Mouse (Mus musculus): ENCODE measurements around the gene Cib1. TPM values are rescaled to one million over a fixed set of nuclear protein-coding genes. Genes with fewer than 3 reads are reported as not detected.

Gene Cib1
- total and polyA plus RNA-seq, 3 experiments, result 84.5 to 145 TPM; not detected in 1

DNA sequence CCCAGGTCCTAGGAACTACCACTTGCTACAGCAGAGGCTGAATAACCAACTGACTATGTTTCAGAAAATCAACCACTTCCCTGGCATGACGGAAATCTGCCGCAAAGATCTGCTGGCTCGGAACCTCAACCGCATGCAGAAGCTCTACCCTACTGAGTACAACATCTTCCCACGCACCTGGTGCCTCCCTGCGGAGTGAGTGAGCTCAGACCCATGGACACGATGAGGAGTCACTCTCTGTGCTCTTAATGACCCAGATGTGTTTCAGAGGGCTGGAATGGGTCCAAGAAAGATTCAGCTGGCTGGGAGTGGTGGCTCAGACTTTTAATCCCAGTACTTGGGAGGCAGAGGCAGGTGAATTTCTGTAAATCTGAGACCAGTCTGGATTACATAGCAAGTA is 19.8 kb upstream of the Cib1 start (continued):
- TF ChIP-seq JUND (IDR thresholded peaks at IDR 0.05; ENCODE audit: low read depth, low read length), result no peak
- no peak for TF ChIP-seq MAX (IDR thresholded peaks at IDR 0.05; ENCODE audit: low read length)
- no peak for TF ChIP-seq MYB (IDR thresholded peaks at IDR 0.05; ENCODE audit: low read depth, low read length)
- no peak for TF ChIP-seq ELF1 (IDR thresholded peaks at IDR 0.05; ENCODE audit: low read depth, low read length)
- TF ChIP-seq MAFK (IDR thresholded peaks at IDR 0.05; ENCODE audit: borderline replicate concordance, low read depth, low read length), result no peak
- TF ChIP-seq RCOR1 (IDR thresholded peaks at IDR 0.05; ENCODE audit: low read depth, low read length), result peak; percentile 64; the same call in 1 of the 2 replicates
- peak; percentile 69 for TF ChIP-seq SIN3A (IDR thresholded peaks at IDR 0.05; ENCODE audit: low read length)
- no peak for TF ChIP-seq UBTF (IDR thresholded peaks at IDR 0.05; ENCODE audit: borderline replicate concordance, insufficient read depth, low read depth, low read length)
- peak; percentile 58 for TF ChIP-seq ETS1 (IDR thresholded peaks at IDR 0.05; ENCODE audit: low read depth, low read length)
- TF ChIP-seq CTCF (IDR thresholded peaks at IDR 0.05 in 2 of 3, conservative IDR thresholded peaks at IDR 0.05 in 1 of 3; ENCODE audit: control insufficient read depth in 1 of 3, insufficient read depth in 1 of 3, low read depth in 2 of 3, low read length in 3 of 3, poor library complexity in 1 of 3, severe bottlenecking in 1 of 3), result no peak
- TF ChIP-seq ZMIZ1 (IDR thresholded peaks at IDR 0.05; ENCODE audit: low read depth, low read length), result no peak
- TF ChIP-seq ZNF384 (IDR thresholded peaks at IDR 0.05; ENCODE audit: low read depth, low read length), result no peak
- TF ChIP-seq EP300 (IDR thresholded peaks at IDR 0.05; ENCODE audit: low read depth in 1 of 2, low read length in 2 of 2), result peak; percentile 50 to 57; a peak in 3 of 4 replicates
- TF ChIP-seq NELFE (IDR thresholded peaks at IDR 0.05; ENCODE audit: low read depth, low read length), result no peak
- TF ChIP-seq CHD2 (IDR thresholded peaks at IDR 0.05; ENCODE audit: low read length), result no peak
- no peak for TF ChIP-seq USF1 (IDR thresholded peaks at IDR 0.05; ENCODE audit: low read depth, low read length)
- no peak for TF ChIP-seq POLR2AphosphoS2 (IDR thresholded peaks at IDR 0.05; ENCODE audit: low read length)
- TF ChIP-seq MAZ (IDR thresholded peaks at IDR 0.05; ENCODE audit: low read depth, low read length), result no peak

DNA sequence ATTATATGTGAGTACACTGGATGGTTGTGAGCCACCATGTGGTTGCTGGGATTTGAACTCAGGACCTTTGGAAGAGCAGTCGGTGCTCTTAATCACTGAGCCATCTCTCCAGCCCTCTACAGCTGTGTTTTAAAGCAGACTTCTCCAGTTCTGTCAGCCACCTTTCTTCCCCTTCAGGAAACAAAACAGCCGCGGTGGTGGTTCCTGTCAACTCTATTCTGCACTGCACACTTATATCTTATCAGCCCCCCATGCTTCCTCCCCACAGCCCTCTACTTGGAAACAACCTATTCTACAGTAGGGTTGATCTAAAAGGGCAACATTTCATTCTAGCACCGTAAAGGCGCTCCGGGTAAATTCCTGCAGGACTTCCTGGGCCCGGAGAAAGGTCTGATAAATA is 14.2 kb upstream of the Cib1 start:
- DNase-seq (ENCODE audit: low read depth, low spot score), result peak; percentile 79
- Histone ChIP-seq H3K9me3 (replicated peaks; ENCODE audit: insufficient read depth, low read length) (no peaks in the 10 kb centered on the region), H3K79me2 (ENCODE audit: control insufficient read depth, insufficient read depth, low read length, poor library complexity) (no peaks in the 10 kb centered on the region; the same call in 1 of the 2 replicates), H3K36me3 (ENCODE audit: control insufficient read depth in 1 of 2, insufficient read depth in 2 of 2, low read length in 2 of 2) (peaks cover 0 to 9% of the 10 kb centered on the region in 2 experiments; a peak in 2 of 4 replicates), H3K9ac (ENCODE audit: control insufficient read depth, low read depth, low read length, poor library complexity, severe bottlenecking) (no peak overlapping the region), H3K27ac (ENCODE audit: control insufficient read depth, low read depth, low read length) (no peak overlapping the region), H3K4me3 (ENCODE audit: control insufficient read depth in 1 of 2, insufficient read depth in 1 of 2, low read depth in 2 of 2, low read length in 2 of 2) (peak overlapping the region in 1 of 2 experiments; percentile 77; a peak in 1 of 4 replicates), H3K27me3 (ENCODE audit: control insufficient read depth in 1 of 2, insufficient read depth in 2 of 2, low read length in 2 of 2) (no peaks in the 10 kb centered on the region), H3K4me1 (ENCODE audit: control insufficient read depth in 1 of 2, insufficient read depth in 2 of 2, low read length in 2 of 2) (peaks cover 4 to 7% of the 10 kb centered on the region in 2 experiments; a peak in 3 of 4 replicates)
- TF ChIP-seq CHD2 (IDR thresholded peaks at IDR 0.05; ENCODE audit: low read length) (no peak), EP300 (IDR thresholded peaks at IDR 0.05; ENCODE audit: low read depth in 1 of 2, low read length in 2 of 2) (peak; percentile 43 to 46; a peak in 2 of 4 replicates), MXI1 (IDR thresholded peaks at IDR 0.05; ENCODE audit: low read depth, low read length) (peak; percentile 56; the same call in 1 of the 2 replicates), ETS1 (IDR thresholded peaks at IDR 0.05; ENCODE audit: low read depth, low read length) (peak; percentile 43; the same call in 1 of the 2 replicates), TBP (IDR thresholded peaks at IDR 0.05; ENCODE audit: low read depth, low read length) (peak; percentile 97), SIN3A (IDR thresholded peaks at IDR 0.05; ENCODE audit: low read length) (0 out of 2 replicates have a peak, but pooled peaks have one; percentile 36), MYC (IDR thresholded peaks at IDR 0.05; ENCODE audit: low read depth, low read length) (0 out of 2 replicates have a peak, but pooled peaks have one; percentile 3), NELFE (IDR thresholded peaks at IDR 0.05; ENCODE audit: low read depth, low read length) (no peak), BHLHE40 (IDR thresholded peaks at IDR 0.05; ENCODE audit: borderline replicate concordance, low read depth, low read length) (peak; percentile 33; the same call in 1 of the 2 replicates), GATA1 (IDR thresholded peaks at IDR 0.05; ENCODE audit: low read depth, low read length) (peak; percentile 74)
